Mouse (Mus musculus) heart, postnatal 0 days (tissue): ENCODE data around the gene Wdfy2.

Experiments
- CTCF ChIP-seq: IDR thresholded peaks from 2 replicates; pipeline ENCODE4 v1.5.1; 2016; ENCODE audit warnings: antibody characterized with exemption, control low read depth, low read depth
- EP300 ChIP-seq: IDR thresholded peaks from 2 replicates; pipeline ENCODE4 v1.6.1; 2016; ENCODE audit warnings: antibody characterized with exemption, low read depth

DNA sequence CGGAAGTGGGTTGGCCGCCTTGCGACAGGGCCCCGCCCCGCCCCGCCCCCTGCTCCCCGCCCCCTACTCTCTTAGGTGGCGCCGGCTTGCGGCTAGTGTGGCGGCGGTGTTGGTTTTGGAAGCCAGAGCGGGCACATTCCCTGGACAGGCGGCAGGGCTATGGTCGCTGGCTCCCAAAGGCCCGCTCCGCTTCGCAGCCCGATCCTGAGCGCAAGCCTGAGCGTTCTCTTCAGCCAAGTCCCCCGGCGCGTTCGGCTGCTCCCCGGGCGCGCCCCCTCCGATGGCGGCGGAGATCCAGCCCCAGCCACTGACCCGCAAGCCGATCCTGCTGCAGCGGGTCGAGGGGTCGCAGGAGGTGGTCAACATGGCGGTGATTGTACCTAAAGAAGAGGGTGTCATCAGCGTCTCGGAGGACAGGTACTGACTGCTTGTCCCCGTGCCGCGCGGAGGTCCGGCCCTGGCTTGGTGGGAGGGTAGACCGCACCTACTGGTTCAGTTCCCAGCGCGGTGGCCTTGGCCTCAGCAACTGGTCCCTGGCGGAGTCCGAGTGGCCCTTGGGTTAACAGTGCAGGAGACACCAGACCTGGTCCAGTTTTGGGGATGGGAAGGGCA, at the start of gene Wdfy2:
- TF ChIP-seq CTCF (no peak; the same call in 1 of the 2 replicates), EP300 (no peak)
